Mouse (Mus musculus) intestine, embryonic 16.5 days (tissue): Measurements from ENCODE around the gene Tspan1. TPM values are rescaled to one million over a fixed set of nuclear protein-coding genes. Genes with fewer than 3 reads are reported as not detected.

Experiments used
- polyA plus RNA-seq: library from polyadenylated mRNA; unstranded; fragments of >200 nt; fragmentation: Nextera tagmentation; extraction: Ambion mirVana; gene quantifications from 2 replicates; pipeline ENCODE4 v1.2.1, GENCODE M21; 2015

Gene Tspan1
- polyA plus RNA-seq, 1 experiment from 2014 or later: 52.5 TPM

Other genes with a start within 250 kb of the Tspan1 start
- gene Dmbx1, start 227.7 kb downstream of the Tspan1 start, polyA plus RNA-seq: not detected in 2 replicates
- gene Faah, start 149.7 kb downstream of the Tspan1 start, polyA plus RNA-seq: 83.7 and 108 TPM in 2 replicates
- gene Nsun4, start 113.7 kb downstream of the Tspan1 start, polyA plus RNA-seq: 39.8 and 41.7 TPM in 2 replicates
- gene Uqcrh, start 92.5 kb downstream of the Tspan1 start, polyA plus RNA-seq: 745 and 751 TPM in 2 replicates
- 77.4 and 79.3 TPM in 2 replicates for gene Lrrc41, start 92.3 kb downstream of the Tspan1 start, polyA plus RNA-seq
- gene Rad54l, start 43.9 kb downstream of the Tspan1 start, polyA plus RNA-seq: 21.7 and 24.4 TPM in 2 replicates
- 35.2 and 39.9 TPM in 2 replicates for gene Pomgnt1, start 43.8 kb downstream of the Tspan1 start, polyA plus RNA-seq
- 1.1 and 1.4 TPM in 2 replicates for gene Lurap1, start 16.3 kb downstream of the Tspan1 start, polyA plus RNA-seq
- gene 1700042G07Rik, start 5.8 kb upstream of the Tspan1 start, polyA plus RNA-seq: not detected in 2 replicates
- not detected in 2 replicates for gene Gm49337, start 5.8 kb upstream of the Tspan1 start, polyA plus RNA-seq
- gene Pik3r3, start 54.0 kb upstream of the Tspan1 start, polyA plus RNA-seq: 4.4 and 4.8 TPM in 2 replicates